Mouse (Mus musculus) brain, embryonic 14.5 days (tissue): ENCODE data around the gene Rbmxl2.

Source experiments
- CTCF ChIP-seq: fragments of 200-500 bp; IDR thresholded peaks from 2 replicates; pipeline ENCODE4 v1.5.1; 2012; ENCODE audit warnings: inconsistent platforms, mild to moderate bottlenecking, moderate library complexity, borderline replicate concordance; ENCODE audit not compliant: insufficient read depth, insufficient read length; ENCODE audit errors: extremely low read depth
- POLR2A ChIP-seq: fragments of 200-500 bp; IDR thresholded peaks from 2 replicates; pipeline ENCODE4 v1.6.1; 2012; ENCODE audit warnings: mild to moderate bottlenecking, inconsistent platforms, borderline replicate concordance; ENCODE audit not compliant: poor library complexity, insufficient read depth, insufficient read length, severe bottlenecking; ENCODE audit errors: extremely low read depth

DNA sequence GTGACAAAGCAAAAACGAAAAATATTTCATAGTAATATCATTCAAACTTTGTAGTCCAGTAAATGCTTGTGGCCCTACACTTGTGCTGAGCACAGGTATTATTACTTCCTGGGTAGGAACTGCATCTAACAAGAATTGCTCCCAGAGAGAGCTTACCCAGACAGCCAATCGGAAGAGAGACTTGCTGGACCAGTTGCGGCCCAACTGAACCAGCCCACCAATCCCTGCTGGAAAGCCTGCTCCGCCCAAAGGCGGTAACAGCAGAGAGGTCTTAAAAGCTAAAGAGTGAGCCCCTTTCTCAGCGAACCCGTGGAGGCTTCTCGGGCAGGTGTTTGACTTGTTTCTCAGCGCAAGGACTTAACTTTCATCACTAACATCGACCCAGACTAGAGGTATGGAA, 42.6 kb upstream of the Rbmxl2 start, which contains the start of gene Nlrp14:
- TF ChIP-seq POLR2A (no peak), CTCF (no peak)
